Mouse (Mus musculus): ENCODE data around the gene 4931414P19Rik.

The 4931414P19Rik gene

DNA sequence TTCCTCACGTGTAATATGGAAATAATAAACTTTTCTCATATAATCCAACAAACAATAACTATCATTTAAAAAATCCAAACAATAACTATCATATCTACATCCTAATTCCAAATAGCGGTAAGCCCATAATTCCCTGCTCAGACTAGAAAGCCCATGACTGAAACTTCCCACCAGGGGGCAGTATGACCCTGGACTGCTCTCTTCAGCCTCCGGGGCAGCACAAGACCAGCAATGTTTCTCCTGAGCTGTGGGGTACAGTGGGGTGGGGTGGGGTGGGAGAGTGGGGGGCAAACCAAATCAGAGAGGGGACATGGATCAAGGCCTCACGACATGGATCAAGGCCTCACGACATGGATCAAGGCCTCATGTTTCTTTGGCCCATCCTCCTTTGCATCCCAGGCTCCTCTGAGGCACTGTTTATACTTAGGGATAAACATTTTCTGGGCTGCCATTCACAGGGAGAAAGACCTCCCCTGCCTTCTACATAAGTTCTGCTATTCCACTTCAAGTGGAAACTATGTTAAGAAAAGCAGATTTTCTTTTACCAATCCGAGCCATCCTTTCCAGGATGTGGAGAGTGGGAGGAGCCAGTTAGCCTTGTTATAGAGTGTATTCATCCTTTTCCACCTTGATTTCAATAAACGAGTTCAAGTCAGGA is 22.0 kb downstream of the 4931414P19Rik start:
- peak; percentile 55 for DNase-seq (ENCODE audit: low read depth, low spot score)

DNA sequence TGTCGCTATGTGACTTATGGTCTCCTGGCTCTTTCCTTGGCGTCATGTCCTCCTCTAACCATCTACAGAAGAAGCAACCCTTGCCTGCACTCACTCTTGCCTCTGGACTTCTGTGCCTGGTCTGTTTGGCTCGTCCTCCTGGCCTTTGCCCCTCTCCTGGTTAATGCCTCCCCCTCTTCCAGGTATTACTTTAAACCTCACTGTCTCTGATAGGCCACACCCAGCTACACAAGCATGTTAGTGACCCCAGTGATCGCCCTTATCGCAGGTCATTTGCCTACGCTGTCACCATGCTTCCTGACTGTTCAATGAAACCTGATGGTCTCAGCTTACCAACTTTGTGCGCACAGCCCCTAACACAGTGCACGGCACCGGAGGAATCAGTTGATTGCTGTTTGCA is 23.3 kb downstream of the 4931414P19Rik start:
- DNase-seq (ENCODE audit: low read depth, low spot score), result no peak

DNA sequence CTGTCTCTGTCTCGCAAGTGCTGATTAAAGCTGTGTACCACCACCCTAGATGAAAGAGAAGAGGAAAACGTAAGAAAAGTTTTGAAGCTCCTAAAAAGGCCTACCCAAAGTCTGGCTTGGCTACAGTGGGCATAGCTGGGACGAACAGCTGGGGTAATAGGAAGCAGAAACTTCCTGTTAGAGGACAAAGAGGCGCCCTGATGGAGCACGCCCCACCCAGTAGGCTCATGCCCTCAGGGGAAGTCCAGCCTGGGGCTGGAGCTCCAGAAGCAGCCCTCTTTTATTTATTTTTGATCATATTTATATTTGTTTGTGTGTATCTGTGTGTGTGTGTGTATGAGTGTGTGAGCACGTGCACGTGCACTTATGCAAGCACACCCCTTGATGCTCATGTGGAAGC is 26.2 kb downstream of the 4931414P19Rik start:
- no peak for DNase-seq (ENCODE audit: low read depth, low spot score)

DNA sequence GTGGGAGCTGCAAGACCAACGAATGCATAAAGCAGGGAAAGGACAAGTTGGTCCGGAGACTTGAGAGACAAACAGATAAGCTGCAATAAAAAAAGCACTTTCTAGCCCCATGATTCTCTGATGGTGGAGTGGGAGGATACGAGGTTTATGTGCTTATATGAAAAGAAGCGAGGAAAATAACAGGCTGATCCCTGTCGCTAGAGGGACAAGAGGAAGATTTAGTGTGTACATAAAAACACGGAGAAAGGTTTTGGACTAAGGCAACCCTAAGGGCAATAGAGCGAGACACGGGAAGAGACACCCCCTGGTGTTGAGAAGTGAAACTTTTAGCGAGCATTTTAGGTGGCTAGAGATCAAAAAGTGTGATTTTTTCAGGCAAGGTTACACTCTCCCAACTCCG is 27.7 kb downstream of the 4931414P19Rik start:
- DNase-seq (ENCODE audit: low read depth, low spot score), result no peak

DNA sequence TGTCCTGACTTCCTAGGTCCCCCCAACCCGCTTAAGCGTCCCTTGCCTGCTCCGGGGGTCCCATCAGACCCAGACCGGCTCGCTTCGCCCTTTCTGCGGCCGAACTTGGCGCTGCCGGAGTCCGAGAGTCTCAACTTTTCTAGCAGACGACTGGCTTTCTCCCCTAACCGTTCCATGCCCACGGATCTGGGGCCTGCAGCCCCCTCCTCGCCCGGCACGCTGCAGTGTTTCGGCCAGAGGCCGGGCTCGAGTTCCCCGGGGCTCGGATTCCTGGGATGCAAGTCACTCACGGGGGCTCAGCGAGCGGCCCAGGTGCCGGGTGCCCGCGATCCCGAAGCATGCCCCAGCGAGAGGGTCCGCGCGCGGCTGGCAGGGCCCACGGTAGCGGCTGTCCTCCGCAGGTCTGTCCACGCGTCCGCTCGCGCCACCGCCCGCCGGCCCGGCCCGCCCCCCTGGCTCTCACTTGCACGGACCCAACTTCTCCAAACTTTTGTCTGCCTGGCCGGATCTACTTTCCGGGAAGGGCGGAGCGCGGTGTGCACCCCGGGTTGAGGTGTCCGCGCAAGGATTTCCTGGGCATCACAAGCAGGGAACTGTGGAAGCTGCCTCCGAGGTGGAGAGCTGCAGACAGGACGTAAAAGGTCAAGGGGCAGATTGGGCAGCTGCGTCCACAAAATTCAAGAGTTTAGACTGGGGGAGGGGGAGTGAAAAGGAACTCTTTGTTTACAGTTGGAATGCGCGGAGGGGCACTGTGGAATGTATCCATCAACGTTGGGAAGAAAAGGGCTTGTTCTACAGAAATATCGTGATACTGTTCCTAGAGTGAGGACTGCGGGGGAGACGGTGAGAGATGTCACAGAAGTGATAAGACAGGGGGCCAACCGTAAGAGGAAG is 28.5 kb downstream of the 4931414P19Rik start, which contains the start of gene Ajuba:
Gene Ajuba, minus strand, starts transcription at position 470 of the 894 bp plus-strand sequence.
- no peak for DNase-seq (ENCODE audit: low read depth, low spot score)

DNA sequence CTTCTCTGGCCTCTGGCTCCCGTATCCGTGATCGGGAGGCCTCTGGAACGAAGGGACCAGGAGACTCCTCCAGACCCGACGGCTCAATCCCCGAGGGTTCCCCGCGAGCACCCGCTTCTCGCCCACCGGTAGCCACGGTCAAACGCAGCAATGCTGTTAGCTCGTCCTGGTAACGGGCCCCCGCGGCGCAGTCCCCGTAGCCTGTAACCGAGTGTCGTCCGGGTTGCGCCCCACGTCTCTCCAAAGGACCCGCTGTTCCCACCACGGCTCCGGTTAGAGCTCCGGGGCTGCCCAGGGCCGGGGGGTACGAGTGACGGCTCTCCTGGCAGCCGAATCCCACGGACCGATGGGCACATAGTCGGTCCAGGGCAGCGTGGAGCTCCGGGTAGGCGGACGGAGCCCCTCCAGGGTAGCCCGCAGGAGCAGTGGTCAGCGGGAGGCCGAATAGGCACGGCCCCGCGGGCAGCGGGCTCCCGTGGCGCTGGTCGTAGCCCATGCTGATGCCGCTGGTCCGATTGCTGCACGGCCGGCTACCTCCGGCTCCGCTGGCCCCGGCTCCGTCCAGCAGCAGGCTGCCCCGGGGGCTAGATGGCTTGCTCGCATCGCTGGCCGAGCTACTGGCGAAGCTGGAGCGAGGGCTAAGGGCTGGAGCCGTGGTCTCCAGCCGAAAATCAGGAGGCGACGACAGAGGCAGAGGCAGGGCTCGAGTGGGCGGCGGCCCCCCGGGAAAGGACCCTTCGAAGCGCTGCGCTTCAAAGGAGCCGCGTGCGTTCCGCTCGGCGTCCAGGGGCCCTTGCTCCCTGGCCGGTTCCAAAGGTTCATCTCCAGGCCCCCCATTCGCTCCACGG is 29.3 kb downstream of the 4931414P19Rik start:
- no peak for DNase-seq (ENCODE audit: low read depth, low spot score)

DNA sequence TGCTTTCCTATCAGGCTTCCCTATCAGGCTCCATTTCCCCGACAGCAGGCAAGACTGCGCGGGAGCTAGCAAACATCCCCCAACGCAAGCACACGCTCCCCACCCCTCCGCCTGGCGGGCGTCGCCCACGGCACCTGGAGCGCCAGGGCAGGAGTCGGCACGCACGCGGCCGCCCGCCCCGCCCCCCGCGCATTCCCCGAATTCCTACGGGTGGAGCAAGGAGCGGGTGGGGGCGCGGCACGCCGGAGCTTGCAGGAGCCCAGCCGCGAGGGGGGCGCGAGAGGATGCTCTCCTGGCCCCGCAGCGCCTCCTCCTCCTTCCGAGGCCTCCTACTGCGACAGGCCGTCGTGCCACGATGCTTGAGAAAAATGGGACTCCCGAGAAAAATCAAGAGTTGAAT is 30.2 kb downstream of the 4931414P19Rik start:
- DNase-seq (ENCODE audit: low read depth, low spot score), result no peak

DNA sequence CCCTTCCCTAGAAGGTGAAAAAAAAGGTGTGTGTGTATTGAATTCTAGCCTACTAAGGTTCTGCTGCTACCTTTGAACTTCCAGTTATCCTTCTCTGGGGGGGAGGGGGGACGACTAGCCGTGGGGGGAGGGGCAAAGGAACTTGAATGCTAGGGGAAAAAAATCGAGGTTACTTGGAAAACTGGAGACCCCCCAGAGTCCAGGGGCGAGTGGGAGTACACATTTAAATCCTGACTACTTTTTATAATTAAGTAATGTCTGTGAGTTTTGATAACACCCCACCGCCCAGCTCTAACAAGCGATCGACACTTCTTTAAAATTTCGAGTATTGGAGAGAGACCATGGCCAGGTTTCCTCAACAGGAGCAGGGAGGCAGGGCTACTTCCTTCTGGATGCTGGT is 30.8 kb downstream of the 4931414P19Rik start:
- DNase-seq (ENCODE audit: low read depth, low spot score), result no peak

DNA sequence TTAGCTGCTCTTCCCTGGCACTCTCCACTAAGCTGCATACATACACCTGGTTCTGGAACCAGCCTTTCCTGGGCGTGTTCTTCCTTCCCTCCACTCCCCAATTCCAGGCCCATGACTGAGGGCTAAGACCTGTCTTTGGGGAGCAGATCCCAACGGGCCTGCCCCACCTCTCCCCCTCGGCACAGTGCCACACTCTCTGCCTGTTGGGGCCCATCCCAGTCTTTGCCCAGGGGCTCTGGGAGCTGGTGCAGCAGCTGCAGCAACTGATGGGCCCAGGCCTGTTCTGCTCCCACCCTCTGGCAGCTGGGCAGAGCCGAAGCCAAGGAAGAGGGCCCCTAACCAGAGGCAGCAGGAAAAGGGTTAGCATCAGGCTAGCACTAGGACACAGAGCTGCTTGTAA is 31.5 kb downstream of the 4931414P19Rik start:
- DNase-seq (ENCODE audit: low read depth, low spot score), result no peak

DNA sequence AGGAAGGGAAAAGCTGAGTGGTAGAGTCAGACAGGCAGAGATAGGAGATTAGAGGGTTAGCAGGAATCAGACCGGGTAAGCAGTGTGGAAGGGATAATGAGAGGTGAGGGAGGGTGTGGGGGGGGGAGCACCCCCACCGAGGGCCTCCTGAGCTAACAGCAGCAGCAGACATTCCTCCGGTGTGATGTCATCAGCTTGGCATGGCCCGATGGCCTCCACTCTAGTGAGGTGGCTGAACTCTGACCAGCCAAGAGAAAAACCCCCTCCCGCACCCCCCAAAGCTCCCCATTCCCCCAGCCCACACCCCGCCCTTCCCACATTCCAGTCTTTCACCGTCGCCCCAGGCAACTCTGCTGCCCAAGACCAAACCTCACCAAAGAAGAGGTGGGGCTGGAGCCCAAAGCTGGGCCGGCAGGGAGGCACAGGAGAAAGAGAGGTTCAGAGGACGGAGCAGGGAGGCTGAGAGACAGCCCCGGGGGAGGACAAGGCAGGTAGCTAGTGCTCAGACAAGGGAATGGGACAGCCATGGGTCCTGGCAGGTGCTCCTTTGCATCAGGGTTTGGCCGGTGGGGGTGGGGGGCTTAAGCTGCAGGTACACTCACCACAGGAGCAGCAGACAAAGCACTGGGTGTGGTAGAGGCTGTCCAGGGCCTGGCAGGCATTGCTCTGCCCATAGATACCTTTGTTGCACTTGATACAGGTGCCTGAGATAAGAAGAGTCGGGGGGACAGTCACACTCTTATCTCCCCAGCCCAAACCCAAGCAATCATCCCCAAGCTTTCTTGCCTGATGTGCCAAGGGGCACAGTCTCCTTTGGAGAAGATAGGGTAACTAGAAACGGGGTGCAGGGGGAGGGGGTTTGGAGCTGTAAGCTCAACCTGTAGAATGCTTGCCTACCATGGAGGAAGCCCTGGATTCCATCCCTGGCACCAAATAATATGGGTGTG is 32.7 kb downstream of the 4931414P19Rik start:
- DNase-seq (ENCODE audit: low read depth, low spot score), result peak; percentile 57

DNA sequence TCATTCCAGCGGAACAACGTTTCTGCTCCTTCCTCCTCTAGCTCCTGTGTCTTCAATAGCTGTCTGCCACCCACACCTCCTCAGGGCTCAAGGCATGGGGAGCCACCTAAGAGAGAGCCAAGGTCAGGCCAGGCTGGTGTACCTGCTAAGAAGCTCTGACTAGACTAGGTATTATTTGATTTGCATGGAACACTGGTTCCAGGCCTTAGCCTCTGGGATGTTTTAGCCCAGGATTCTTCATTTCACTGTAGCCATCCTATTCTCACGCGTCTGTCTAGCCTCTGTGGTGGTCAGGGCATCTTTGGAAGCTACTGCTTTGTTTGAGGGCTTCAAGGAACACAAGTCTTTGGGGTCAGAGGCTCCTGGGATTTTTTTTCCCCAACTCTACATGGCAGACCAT is 33.7 kb downstream of the 4931414P19Rik start:
- DNase-seq (ENCODE audit: low read depth, low spot score), result peak; percentile 29

DNA sequence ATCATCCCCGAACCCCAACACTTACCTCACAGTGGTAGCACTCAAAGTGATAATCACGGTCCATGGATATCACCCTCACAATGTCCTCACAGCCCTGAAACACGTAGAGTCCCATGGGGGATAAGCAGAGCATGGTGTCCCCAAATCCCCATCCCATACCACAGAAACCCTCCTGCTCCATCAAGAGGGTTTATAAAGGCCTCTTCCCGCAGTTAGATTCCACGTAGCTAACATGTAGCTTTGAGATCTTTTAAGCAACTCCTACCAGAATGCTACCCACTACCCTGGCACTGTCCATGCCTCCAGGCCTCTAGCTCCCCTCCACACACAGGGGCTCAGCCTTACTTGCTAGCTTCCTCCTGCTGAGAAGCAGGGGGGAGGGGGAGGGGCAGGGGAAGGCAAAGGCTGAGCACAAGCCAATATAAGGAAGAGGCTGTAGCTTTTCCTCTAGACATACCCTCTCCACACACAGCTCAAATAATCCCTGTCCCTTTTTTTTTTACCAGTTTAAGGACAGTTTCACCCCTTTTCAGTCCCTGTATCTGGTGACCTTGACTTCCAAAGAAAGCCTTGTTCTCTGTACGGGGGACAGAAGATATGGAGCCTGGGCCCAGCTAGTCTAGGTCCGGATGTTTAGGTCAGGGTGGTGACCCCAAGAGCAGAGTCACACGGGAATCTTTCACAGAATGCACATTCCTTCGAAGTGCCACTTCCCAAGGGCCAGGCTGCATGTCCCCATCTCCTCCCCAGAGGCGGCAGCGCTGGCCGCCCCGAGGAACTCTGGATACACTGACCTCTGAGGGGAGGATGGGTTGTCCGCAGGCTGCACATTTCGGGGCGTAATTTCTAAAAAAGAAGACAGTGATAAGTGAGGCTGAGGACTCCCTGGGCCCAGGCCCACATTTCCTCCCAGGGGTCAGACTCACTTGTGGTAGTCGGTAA is 36.1 kb downstream of the 4931414P19Rik start:
- DNase-seq (ENCODE audit: low read depth, low spot score), result peak; percentile 35

DNA sequence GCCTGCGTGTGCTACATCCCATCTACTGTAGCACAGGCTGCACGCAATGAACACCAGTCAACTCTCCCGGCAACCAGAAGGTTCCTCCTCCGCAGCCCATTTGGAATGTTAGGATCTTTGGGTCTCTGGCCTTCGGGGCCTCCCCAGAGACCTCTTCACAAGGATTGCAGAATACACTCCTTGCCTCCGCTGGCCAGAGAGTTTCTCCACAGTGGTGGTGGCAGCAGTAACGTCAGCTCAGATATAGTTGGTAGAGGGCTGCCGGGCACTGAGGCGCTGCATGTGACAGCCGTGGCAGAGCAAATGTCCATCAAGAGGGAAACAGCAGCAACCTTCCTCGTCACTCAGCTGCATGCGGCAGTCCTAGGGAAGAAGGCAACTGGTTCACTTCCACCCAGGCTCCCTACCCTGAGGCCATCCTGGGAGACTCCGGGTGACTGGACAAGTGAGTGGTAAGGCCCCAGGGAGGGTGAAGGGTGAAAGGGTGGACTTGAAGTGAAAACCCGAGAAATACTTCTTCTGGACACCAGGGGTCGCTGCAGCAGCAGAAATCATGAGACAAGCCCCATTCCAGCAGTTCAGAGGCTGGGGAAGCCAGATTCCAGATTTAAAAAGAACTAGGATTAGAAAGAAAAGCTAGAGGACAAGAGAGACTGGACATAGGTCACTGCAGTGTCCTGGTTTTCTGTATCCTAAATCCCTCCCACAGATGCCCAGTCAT is 36.9 kb downstream of the 4931414P19Rik start:
- peak; percentile 78 for DNase-seq (ENCODE audit: low read depth, low spot score)

DNA sequence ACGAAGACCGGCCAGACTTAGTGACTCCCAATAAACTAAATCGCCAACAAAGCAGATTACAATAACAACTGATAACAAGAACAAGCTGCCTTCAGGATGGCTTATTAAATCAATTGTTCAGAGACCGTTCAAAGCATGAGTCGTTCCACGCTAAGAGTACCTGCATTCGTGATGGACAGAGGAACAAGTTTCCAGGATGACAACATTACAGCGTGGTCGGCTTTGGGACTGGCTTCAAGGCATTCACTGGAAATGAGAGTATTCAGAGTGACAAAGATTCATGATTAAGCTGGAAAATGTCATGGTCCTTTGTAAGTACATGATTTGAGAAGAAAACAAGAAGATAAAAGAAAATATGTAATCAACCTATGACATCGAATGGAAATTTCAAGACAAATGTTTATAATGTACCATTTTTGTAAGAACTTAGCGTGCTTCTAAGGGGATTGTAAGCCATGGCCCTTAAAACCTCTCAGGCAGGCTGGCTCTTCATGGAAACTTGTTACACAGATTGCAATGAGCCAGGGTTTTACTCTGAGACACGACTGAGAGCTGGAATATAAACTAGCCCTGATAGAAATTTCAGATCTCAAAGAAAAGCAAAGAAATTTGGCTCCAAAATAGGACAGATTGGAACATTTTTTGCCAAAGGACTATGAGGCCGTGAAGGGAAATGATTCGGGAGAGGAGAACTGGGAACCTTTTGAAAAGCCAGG is 45.1 kb downstream of the 4931414P19Rik start:
- DNase-seq (ENCODE audit: low read depth, low spot score), result no peak

DNA sequence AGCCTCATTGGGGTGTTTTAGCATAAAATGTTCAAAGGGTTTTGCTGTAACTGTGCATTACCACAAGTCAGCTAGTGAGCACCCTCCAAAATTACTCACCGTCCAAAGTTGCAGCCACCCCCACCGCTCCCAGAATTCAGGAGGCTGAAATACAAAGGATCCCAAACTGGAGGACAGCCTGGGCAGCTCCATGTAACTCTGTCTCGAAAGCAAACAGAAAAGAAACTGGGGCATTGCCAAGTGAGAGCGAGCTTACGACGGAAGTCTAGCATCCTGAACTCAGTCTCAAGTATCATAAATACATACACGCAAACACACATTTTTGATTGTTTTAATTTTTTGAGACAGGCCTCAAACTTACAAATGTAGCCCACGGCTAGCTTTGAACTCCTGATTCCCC is 48.5 kb downstream of the 4931414P19Rik start:
- no peak for DNase-seq (ENCODE audit: low read depth, low spot score)

DNA sequence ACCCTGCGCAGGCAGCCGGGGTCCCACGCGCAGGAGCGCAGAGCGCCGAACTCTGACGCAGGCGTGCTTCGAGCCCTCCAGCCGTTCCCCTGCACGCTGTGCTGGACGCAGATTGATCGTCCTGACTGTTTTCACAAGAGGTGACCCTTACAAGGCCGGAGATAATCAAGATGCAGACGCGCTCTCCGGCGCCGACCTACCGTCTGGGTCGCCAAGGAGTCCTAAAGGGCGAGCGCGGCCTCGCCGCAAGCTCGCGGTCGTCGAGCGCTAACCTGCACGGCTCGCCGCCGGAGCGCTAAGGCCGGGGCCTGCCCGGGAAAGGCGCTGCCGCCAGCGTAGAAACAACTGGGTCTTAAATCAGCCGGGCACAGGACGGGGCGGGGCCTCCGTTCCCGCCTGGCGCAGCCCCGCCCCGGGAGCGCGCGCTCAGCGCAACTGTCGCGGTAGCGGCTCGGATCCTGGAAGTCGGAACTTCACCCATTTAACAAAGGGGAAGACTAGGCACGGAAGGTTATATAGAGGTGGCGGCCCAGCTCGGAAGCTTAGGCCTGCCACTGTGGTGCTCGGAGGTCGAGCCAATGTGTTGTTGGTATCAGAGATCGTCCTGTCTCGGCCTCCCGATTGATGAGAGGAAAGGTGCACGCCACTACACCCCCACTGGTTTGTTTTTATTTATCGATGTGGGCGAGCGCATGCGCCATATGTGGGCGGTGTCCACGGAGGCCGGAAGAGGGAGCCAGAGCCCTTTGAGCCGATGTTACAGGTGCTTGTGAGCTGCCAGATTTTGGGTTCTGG is 51.6 kb downstream of the 4931414P19Rik start, which contains the start of gene Haus4:
Gene Haus4, minus strand, starts transcription at position 642 of the 795 bp plus-strand sequence.
- peak; percentile 98 for DNase-seq (ENCODE audit: low read depth, low spot score)

DNA sequence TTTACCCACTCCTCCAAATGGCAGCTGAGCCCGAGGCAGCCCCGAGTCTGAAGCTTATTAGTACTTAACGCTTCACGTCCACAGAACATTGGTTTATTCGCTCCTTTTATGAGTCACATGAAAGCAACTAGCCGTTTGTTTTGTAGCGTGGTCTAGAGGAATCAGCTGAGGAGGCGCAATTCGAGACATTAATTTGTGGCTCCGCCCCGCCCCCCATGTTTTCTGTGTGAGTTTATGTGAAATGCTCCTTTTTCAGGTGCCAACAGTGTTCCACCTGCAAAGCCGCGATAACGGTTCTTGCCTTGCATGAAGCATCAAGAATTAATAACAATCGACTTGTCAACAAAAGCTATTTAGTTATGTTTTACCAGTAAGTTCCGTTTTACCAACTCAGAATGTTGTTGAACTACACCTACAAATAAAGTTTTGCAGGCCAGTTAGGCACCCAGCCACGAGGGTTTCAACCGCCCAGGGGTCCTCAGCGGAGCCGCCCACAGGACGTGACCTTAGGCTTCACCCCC is 52.3 kb downstream of the 4931414P19Rik start:
- DNase-seq (ENCODE audit: low read depth, low spot score), result no peak
